ENCODE assay signal across 26 mouse cellular contexts in genomic region chr12:88481657-88482056, GRCm38 (mm10).
DNase-seq lines count a peak whose midpoint lies in the region; ATAC-seq and TF ChIP-seq lines count a peak whose summit lies in the region.
"Had no signal": no experiment of that assay in that cellular context is flagged by ENCODE, and none has a peak within 500 bp of the region (broad histone marks: within the 10 kb centered on the region; RNA-seq: fewer than 3 reads in every experiment).

No protein-coding gene starts in this region.

- no peak for TF ChIP-seq CTCF in layer of hippocampus, adult 2 months (conservative IDR thresholded peaks at IDR 0.05)

- no peak overlapping the region for H3K4me3 ChIP-seq in layer of hippocampus, adult 2 months
- H3K4me3 ChIP-seq: forebrain, embryonic 10.5 days; forebrain, embryonic 13.5 days; heart, embryonic 10.5 days; heart, embryonic 13.5 days; intestine, embryonic 15.5 days had no signal

- no peak overlapping the region for H3K27ac ChIP-seq in layer of hippocampus, adult 2 months
- H3K27ac ChIP-seq: forebrain, embryonic 10.5 days; forebrain, embryonic 13.5 days; heart, embryonic 10.5 days; heart, embryonic 13.5 days; hindbrain, embryonic 14.5 days; hindbrain, postnatal 0 days; intestine, embryonic 15.5 days had no signal

- peak; percentile 79 for ATAC-seq in activated CD4-positive, CD25-positive, alpha-beta regulatory T cell, adult 4 months
- peak; percentile 88 for ATAC-seq in inflammation-experienced regulatory T-cells, adult 6 months
- ATAC-seq: forebrain, embryonic 13.5 days; forebrain, postnatal 0 days; hindbrain, postnatal 0 days; intestine, embryonic 15.5 days had no signal

- DNase-seq in A20 (ENCODE audit: low read depth, low spot score): peak; percentile 65
- DNase-seq in CD4-positive, CD25-positive, alpha-beta regulatory T cell, adult 2 months (ENCODE audit: low read depth, low spot score): peak; percentile 17
- DNase-seq in urinary bladder, postnatal 14 days (ENCODE audit: low spot score): no peak
- DNase-seq in lung, postnatal 10 days: no peak
- no peak for DNase-seq in layer of hippocampus, adult 2 months (ENCODE audit: low spot score in 2 of 2)
- DNase-seq: adrenal gland, postnatal 10 days; adrenal gland, postnatal 36 days; cerebellum, adult 18-20 months; cerebellum, adult 9-10 months; cerebellum, postnatal 14 days; forebrain, postnatal 0 days; gastrocnemius, postnatal 10 days; gastrocnemius, postnatal 36 days; heart, adult 18-20 months; heart, postnatal 14 days; heart, postnatal 4 days; kidney, adult 11 months had no signal

Comparison
In these comparisons a context has a peak if more than half of its experiments do, and no peak if none do; other contexts are left out.
1. DNase-seq: peak in A20 (single experiment) and CD4-positive, CD25-positive, alpha-beta regulatory T cell, adult 2 months (single experiment); none in urinary bladder, postnatal 14 days (single experiment), lung, postnatal 10 days (single experiment) and layer of hippocampus, adult 2 months (0 of 2).